Mouse (Mus musculus): ENCODE data around the gene Efcab11. TPM values are rescaled to one million over a fixed set of nuclear protein-coding genes. Genes with fewer than 3 reads are reported as not detected.

Efcab11 gene
- polyA plus RNA-seq, 2 experiments: 6.4 to 8.3 TPM

DNA sequence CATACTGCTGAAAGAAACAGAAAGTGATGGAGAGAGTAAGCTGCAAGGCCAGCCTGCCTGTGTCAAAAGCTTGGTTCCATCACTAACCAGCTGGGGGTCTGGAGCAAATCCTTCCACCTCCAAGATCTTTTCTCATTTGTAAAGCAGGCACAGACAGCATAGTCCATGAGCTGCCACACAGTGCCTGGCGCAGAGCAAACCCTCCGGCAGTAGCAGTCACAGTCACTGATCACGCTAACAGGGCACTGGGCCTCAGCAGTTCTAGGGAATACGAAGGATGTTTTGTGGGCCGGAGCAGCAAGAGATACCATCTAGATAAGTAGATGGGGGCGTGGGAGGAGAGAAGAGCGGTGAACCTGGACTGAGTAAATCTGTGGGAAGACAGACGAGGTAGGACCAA lies 39.3 kb downstream of the Efcab11 start:
- Histone ChIP-seq H3K4me2 (replicated peaks; ENCODE audit: low read depth, low read length, severe bottlenecking) (no peak overlapping the region), H3K27ac (replicated peaks; ENCODE audit: low read depth, low read length) (no peak overlapping the region), H3K9ac (ENCODE audit: low read depth, low read length, severe bottlenecking) (no peak overlapping the region), H3K9me3 (ENCODE audit: control insufficient read depth, low read length) (no peaks in the 10 kb centered on the region), H3K4me1 (ENCODE audit: control insufficient read depth, insufficient read depth, low read length) (no peaks in the 10 kb centered on the region), H3K27me3 (ENCODE audit: control insufficient read depth, insufficient read depth, low read length) (no peaks in the 10 kb centered on the region), H3K4me3 (replicated peaks; ENCODE audit: low read length) (no peak overlapping the region), H3K36me3 (ENCODE audit: control insufficient read depth, insufficient read depth, low read length) (no peaks in the 10 kb centered on the region)
- no peak for DNase-seq (ENCODE audit: low spot score)
- 94% methylated on average over 8 of the region's 8 CpGs for WGBS
- ATAC-seq (ENCODE audit: low FRiP score, low read depth): no peak
- TF ChIP-seq POLR2A (IDR thresholded peaks at IDR 0.05; ENCODE audit: borderline replicate concordance, extremely low read depth, insufficient read depth, insufficient read length): no peak

DNA sequence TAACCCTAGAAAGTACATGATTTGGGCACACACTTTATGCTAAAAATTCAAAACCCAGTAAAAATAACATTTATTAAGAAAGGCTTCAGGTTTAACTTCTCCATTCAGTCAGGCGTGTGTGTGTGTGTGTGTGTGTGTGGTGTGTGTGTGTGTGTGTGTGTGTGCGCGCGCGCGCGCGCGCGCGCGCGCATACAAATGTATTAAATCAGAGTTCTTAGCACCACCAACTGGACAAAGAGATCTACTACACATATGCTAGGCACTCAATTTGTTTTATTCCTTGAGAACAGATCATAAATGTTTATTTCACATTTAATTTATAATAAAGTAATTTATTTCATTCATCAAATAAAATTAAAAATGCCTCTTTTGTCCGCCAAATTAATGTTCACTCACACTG lies 45.5 kb downstream of the Efcab11 start:
- ATAC-seq (ENCODE audit: low FRiP score, low read depth): no peak

DNA sequence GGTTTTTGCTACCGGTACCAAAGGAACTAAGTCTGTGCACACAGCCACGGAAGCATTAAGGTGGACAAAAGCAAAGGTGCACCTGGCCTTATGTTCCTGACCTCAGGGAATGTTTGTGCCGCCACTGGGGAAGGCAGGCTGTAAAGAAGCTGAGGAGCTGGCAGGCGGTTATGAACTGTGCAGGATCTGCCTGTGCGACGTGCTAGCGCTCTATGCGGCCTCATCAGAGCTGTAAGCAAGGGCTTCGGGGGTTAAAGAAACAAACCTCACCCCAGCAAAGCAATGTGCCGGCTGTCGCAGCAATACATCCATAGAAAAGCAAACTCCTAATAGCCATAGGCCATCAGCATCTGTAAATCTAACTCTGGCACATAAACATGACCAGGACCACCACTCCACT lies 46.1 kb downstream of the Efcab11 start:
- H3K9me3 ChIP-seq (ENCODE audit: control insufficient read depth, low read length): no peaks in the 10 kb centered on the region
- H3K9ac ChIP-seq (ENCODE audit: low read depth, low read length, severe bottlenecking): no peak overlapping the region
- WGBS: 70% methylated on average over 11 of the region's 11 CpGs
- H3K27ac ChIP-seq (replicated peaks; ENCODE audit: low read depth, low read length): no peak overlapping the region
- no peaks in the 10 kb centered on the region for H3K4me1 ChIP-seq (ENCODE audit: control insufficient read depth, insufficient read depth, low read length)
- TF ChIP-seq POLR2A (IDR thresholded peaks at IDR 0.05; ENCODE audit: borderline replicate concordance, extremely low read depth, insufficient read depth, insufficient read length): no peak
- ATAC-seq (ENCODE audit: low FRiP score, low read depth): no peak
- no peak overlapping the region for H3K4me2 ChIP-seq (replicated peaks; ENCODE audit: low read depth, low read length, severe bottlenecking)
- no peak overlapping the region for H3K4me3 ChIP-seq (replicated peaks; ENCODE audit: low read length)
- no peak for DNase-seq (ENCODE audit: low spot score)
- no peaks in the 10 kb centered on the region for H3K27me3 ChIP-seq (ENCODE audit: control insufficient read depth, insufficient read depth, low read length)
- H3K36me3 ChIP-seq (ENCODE audit: control insufficient read depth, insufficient read depth, low read length): no peaks in the 10 kb centered on the region

More for the DNA sequence above, 45.5 kb downstream of the Efcab11 start:
- TF ChIP-seq POLR2A (IDR thresholded peaks at IDR 0.05; ENCODE audit: borderline replicate concordance, extremely low read depth, insufficient read depth, insufficient read length): no peak
- Histone ChIP-seq H3K36me3 (ENCODE audit: control insufficient read depth, insufficient read depth, low read length) (no peaks in the 10 kb centered on the region), H3K27me3 (ENCODE audit: control insufficient read depth, insufficient read depth, low read length) (no peaks in the 10 kb centered on the region), H3K9ac (ENCODE audit: low read depth, low read length, severe bottlenecking) (no peak overlapping the region), H3K4me2 (replicated peaks; ENCODE audit: low read depth, low read length, severe bottlenecking) (no peak overlapping the region), H3K4me3 (replicated peaks; ENCODE audit: low read length) (no peak overlapping the region), H3K9me3 (ENCODE audit: control insufficient read depth, low read length) (no peaks in the 10 kb centered on the region), H3K4me1 (ENCODE audit: control insufficient read depth, insufficient read depth, low read length) (no peaks in the 10 kb centered on the region), H3K27ac (replicated peaks; ENCODE audit: low read depth, low read length) (no peak overlapping the region)
- 91% methylated on average over 14 of the region's 14 CpGs for WGBS
- DNase-seq (ENCODE audit: low spot score): no peak

DNA sequence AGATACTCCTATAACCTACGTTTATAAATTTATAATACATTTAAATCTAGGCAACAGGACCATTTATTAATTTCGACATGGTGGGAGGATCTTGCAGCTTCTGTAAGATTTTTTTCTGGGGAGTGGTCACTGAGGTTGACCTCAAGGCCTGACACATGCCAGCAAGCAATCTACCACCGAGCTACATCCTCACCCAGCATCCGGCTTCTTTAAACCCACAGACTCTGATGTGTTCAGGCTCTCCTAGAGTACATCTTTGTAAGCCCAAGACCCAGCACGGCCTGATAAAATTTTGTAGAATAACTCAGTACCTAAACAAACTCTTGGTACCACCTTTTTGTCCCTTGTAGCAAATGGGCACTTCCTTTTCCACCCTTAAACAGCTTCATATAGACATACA lies 46.7 kb downstream of the Efcab11 start:
- no peak overlapping the region for H3K27ac ChIP-seq (replicated peaks; ENCODE audit: low read depth, low read length)

DNA sequence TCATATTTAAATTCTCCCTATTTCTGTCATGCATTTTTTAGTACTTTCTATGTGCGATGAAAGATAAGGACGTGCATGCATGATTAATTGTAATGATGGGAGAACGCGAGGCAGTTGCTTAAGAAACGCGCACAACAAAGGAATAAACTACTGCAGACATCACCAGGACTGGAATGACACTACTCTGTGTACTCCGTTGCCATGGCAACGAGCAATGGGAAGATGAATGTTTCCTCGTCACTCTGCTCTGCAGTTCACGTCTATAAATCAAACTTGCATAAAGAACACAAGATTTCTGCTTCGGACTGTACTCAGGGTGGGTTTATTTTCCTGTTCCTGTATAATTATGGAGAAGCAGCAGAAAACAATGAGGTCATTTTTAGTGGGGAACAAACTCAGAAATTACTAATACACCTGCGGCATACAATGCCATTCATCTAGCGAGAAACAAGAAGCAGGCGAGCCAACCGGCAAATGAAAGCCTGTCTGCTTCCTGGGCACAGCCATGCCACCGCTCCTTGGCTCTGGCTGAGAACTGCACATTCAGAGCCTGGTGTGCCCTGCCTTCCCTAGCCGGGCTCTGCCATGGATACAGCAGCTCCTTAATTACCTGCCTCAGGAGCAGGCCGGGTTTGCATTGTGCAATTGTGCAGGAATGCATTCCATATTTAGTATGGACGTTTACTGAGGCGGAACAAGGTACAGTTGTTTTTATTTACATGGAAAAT lies 47.7 kb downstream of the Efcab11 start:
- H3K4me2 ChIP-seq (replicated peaks; ENCODE audit: low read depth, low read length, severe bottlenecking): no peak overlapping the region
- peak; percentile 78 for DNase-seq (ENCODE audit: low spot score)
- ATAC-seq (ENCODE audit: low FRiP score, low read depth): peak; percentile 47; the same call in 1 of the 2 replicates

More for the DNA sequence above, 46.7 kb downstream of the Efcab11 start:
- no peak for ATAC-seq (ENCODE audit: low FRiP score, low read depth)
- TF ChIP-seq POLR2A (IDR thresholded peaks at IDR 0.05; ENCODE audit: borderline replicate concordance, extremely low read depth, insufficient read depth, insufficient read length): no peak
- Histone ChIP-seq H3K4me3 (replicated peaks; ENCODE audit: low read length) (no peak overlapping the region), H3K4me1 (ENCODE audit: control insufficient read depth, insufficient read depth, low read length) (no peaks in the 10 kb centered on the region), H3K9ac (ENCODE audit: low read depth, low read length, severe bottlenecking) (no peak overlapping the region), H3K4me2 (replicated peaks; ENCODE audit: low read depth, low read length, severe bottlenecking) (no peak overlapping the region), H3K36me3 (ENCODE audit: control insufficient read depth, insufficient read depth, low read length) (no peaks in the 10 kb centered on the region), H3K9me3 (ENCODE audit: control insufficient read depth, low read length) (no peaks in the 10 kb centered on the region), H3K27me3 (ENCODE audit: control insufficient read depth, insufficient read depth, low read length) (no peaks in the 10 kb centered on the region)
- 91% methylated on average over 5 of the region's 5 CpGs for WGBS
- no peak for DNase-seq (ENCODE audit: low spot score)

More for the DNA sequence above, 47.7 kb downstream of the Efcab11 start:
- no peaks in the 10 kb centered on the region for H3K36me3 ChIP-seq (ENCODE audit: control insufficient read depth, insufficient read depth, low read length)
- no peaks in the 10 kb centered on the region for H3K4me1 ChIP-seq (ENCODE audit: control insufficient read depth, insufficient read depth, low read length)
- WGBS: 66% methylated on average over 20 of the region's 20 CpGs
- H3K9ac ChIP-seq (ENCODE audit: low read depth, low read length, severe bottlenecking): no peak overlapping the region
- H3K27me3 ChIP-seq (ENCODE audit: control insufficient read depth, insufficient read depth, low read length): no peaks in the 10 kb centered on the region
- H3K4me3 ChIP-seq (replicated peaks; ENCODE audit: low read length): no peak overlapping the region
- H3K9me3 ChIP-seq (ENCODE audit: control insufficient read depth, low read length): no peaks in the 10 kb centered on the region
- no peak for TF ChIP-seq POLR2A (IDR thresholded peaks at IDR 0.05; ENCODE audit: borderline replicate concordance, extremely low read depth, insufficient read depth, insufficient read length)
- no peak overlapping the region for H3K27ac ChIP-seq (replicated peaks; ENCODE audit: low read depth, low read length)
